Mouse (Mus musculus) heart, postnatal 36 days (tissue): ENCODE results near the gene Gfy. TPM values are rescaled to one million over a fixed set of nuclear protein-coding genes. Genes with fewer than 3 reads are reported as not detected.

ENCODE experiments used
- DNase-seq, 2 experiments: peaks; one replicate each; pipeline ENCODE4 v3.0.0; 2021 to 2022
- intact Hi-C: fragments of 180-260 bp; cut with DNase I; formaldehyde crosslinking; loops from one replicate; pipeline ENCODE4 v1.15.1; 2025
- total RNA-seq, 2 experiments: library from RNA; stranded (reverse); gene quantifications; 2 replicates each; pipeline ENCODE4 v1.2.3; 2021

The Gfy gene
- total RNA-seq: not detected

DNA sequence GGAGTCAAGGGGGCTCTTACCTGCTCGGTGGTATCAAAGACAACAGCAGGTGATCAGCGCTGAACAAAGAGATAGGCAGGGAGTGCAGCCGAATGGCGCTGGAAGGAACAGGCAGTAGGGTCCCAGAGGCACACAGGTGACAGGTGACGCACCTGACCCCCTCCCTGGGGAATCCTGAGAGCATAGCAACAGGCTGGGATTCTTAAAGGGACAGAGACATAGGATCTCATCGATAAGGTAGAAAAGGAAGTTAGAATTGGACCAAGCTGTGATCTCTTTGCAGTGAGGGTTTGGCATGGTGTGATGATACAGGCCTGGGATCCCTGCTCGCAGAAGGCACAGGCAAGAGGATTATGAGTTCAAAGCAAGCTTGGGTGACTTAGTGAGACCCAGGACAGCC lies at the start of gene Gfy:
Gfy (minus strand) TSS at position 101 of the 400 bp plus-strand sequence.
- no peak for DNase-seq
- intact Hi-C loops: no loop called here

GRCm38 (mm10) chr7:45229046-45229445 lies 49.7 kb upstream of the Gfy start:
- no peak for DNase-seq
- intact Hi-C loops: no loop called here

DNA sequence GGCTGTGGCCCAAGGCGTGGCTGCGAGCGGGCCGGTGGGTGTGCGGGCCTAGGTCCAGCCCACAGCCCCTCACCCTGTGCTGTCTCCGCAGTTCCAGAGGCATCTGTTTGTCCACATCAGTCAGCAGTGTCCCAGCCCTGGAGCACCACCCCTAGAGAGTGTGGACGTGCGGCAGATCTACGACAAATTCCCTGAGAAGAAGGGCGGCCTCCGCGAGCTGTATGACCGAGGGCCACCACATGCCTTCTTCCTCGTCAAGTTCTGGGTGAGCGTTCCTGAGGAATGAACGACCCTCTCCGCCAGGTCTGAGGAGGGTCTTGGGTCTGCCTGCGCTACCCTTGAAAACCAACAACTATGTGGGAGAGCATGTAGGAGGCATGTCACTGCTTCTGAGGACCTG lies 49.2 kb upstream of the Gfy start:
- intact Hi-C loops: no loop called here
- no peak for DNase-seq

DNA sequence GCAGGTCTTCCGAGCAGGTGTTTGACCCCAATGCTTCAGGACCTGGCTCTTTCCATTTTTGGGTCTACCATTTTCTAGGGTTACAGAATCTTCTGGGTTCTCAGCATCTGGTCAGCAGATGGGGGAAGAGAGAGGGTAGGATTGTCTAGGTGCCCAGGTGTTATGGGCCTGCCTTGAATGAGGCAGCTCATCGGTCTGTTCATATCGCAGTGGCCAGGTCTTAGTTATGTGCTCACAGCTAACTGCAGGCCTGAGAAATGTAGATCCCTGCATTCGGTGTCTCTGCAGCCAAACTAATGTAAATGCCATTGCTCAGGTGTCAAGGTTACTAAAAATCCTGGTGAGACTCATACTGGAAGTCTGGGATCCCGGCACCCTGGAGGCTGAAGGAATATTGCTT lies 47.1 kb upstream of the Gfy start:
- intact Hi-C loops: no loop called here
- DNase-seq: no peak

DNA sequence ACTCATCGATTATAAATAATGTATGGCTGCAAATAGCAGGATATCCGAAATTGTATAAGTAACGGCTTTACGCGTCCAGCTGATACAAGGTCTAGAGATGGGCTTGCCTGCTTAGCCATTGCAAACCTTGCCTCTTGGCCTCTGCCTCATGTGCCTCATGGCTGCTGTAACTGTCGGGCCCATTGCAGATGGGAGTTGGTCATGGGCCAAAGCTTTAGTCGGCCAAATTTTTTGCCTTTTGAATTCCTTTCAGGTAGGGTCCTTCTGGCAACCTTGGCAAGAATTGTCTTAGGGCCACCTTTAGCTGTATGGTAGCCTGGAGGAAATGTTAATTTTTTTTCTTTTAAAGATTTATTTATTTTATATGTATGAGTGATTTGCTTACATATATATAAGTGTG lies 45.5 kb upstream of the Gfy start:
- intact Hi-C loops: no loop called here
- DNase-seq: no peak

GRCm38 (mm10) chr7:45221680-45222079 lies 42.3 kb upstream of the Gfy start:
- no peak for DNase-seq
- intact Hi-C loops: no loop called here

DNA sequence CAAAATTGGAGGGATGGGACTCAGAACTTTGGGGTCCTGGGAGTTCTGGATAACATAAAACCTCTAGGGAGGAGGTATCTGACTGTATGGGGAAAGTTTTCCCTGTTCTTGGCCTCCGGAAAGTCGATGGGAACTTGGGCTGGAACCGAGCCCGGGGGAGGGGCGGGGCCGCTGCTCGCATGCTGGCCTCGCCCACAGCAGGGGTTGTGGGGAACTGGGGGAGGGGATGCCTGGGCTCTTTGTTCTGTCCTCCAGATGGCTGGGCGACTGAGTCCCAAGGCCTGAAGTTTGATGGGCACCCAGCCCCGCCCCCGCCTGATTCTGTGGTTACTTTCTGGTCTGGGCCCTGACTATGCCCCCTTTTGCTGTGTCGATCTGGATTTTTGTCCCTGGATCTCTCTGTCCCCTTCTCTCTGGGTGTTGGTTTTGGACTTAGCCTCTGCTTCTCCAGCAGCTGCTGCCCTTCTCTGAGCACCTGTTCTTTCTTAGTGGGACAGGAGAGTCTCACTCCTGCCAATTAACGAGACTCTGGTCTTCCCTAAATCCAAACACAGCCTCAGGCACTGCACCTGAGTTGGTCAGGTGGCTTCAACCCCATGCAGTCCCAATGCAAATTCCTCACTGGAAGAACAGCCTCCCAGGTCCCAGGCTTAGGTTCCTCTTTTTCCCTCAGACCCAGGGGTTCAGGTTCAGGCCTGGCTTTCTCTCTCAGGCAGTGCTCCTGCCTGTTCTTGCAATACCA lies 37.2 kb upstream of the Gfy start:
- peak; percentile 69 to 74 for DNase-seq
- intact Hi-C loops: no loop called here

GRCm38 (mm10) chr7:45215673-45216441 lies 36.5 kb upstream of the Gfy start, which contains the start of gene Tead2:
Gene Tead2 (plus strand): TSS chr7:45215753.
- intact Hi-C loops: no loop called here
- peak; percentile 51 to 62 for DNase-seq

DNA sequence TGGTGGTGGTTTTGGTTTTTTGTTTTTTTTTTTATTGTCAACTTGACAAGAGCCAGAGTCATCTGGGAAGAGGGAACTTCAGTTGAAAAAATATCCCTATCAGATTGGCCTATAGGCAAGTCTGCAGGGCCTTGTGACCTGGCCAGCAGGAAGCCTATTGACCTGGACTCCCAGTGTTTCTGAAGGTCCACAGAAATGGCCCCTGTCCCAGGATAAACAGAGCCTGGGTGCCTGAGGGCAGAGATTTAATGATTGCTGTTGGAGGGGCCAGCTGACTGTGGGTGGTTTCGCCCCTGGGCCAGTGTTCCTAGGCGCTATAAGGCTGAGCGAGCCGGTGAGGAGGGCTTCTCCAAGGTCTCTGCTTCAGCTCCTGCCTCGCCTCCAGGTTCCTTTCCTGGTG lies 34.3 kb upstream of the Gfy start:
- intact Hi-C loops: no loop called here

GRCm38 (mm10) chr7:45212356-45212755 lies 33.0 kb upstream of the Gfy start:
- no peak for DNase-seq
- intact Hi-C loops: no loop called here

More for the DNA sequence above, 34.3 kb upstream of the Gfy start:
- DNase-seq: no peak

DNA sequence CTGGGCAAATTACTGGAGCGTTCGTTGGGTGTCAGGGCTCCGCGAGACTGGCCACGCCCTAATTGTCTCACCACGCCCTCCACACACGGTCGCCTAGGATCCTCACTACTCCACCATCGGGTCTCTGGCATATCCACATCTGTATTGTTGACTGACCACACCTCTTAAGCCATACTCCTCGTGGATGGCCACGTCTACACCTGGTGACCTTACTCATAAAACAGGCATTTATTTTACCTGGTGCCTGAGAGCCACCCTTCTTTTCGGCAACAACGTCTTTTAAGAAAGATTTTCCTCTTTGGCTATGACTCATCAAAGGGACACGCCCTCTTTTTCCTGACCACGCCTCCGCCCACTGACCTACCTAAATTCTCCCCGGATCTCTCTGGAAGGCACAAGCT lies 32.5 kb upstream of the Gfy start, which contains the start of gene Dkkl1:
Dkkl1 (minus strand) TSS at position 297 of the 401 bp plus-strand sequence.
- intact Hi-C loops: no loop called here
- no peak for DNase-seq

DNA sequence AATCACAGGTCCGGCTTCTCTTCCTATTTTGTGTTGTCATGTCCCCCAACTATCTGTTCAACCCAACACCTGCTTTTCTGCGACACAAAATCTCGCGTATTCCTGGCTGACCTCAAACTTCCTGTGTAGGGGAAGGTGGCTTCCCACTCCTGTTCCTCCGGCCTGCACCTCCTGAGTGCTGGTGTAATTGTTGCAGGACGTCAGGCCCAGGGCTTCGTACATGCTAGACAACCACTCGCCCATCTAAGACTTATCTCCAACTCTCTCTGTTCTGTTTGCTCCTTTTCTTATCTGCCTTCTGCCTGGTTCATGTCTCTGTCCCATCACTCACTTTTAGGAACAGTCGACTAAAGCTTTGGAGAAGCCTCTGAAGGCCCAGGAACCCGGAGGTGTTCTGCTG lies 31.7 kb upstream of the Gfy start:
- intact Hi-C loops: no loop called here
- no peak for DNase-seq

- DNase-seq: no peak
- intact Hi-C loops: no loop called here
Measured at GRCm38 (mm10) chr7:45208260-45208659, 28.9 kb upstream of the Gfy start.

DNA sequence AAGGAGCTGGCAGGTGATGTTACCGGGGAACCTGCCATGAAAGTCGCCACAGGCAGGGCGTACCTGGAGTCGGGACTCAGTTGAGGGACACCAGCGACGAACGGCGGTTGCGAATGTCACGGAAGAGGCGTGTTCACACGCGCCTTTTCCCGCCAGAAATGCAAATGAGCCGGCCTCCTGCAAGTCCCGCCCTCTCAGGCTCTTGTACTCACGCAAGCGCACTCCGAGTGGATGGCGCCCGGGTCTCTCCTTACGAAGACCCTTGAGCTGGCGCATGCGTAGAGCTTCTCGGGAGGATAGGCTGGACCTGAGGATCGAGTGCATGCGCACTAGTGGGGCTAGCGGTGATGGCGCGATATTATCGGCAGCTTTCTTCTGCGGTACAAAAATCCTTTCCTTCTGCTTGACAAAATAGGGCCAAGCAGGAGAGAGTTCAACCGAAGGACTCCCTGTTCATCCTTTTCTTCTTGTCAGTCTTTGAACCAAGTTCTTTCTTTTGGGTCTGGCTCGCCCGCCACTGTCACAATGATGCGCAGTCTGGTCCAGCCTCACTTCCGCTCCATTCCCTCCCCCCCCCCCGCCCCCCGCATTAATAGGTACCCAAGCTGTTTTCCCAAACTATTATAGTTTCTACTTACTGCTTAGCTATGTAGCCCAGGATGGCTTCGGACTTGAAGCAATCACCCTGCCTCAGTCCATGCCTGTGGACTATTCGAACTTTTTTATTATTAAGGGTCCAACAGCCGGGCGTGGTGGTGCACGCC lies 25.2 kb upstream of the Gfy start, which contains the start of gene Ccdc155:
Ccdc155 (minus strand) TSS at position 513 of the 764 bp plus-strand sequence.
- intact Hi-C loops: loop anchor here (5.0 kb wide), 1 partner anchor 83 kb away; no protein-coding TSS in a partner anchor

GRCm38 (mm10) chr7:45202654-45203053 lies 23.3 kb upstream of the Gfy start:
- intact Hi-C loops: loop anchor here (5.0 kb wide), 1 partner anchor 85 kb away; no protein-coding TSS in a partner anchor
- DNase-seq: no peak

More for the DNA sequence above, 25.2 kb upstream of the Gfy start, which contains the start of gene Ccdc155:
- peak; percentile 76 to 80 for DNase-seq

DNA sequence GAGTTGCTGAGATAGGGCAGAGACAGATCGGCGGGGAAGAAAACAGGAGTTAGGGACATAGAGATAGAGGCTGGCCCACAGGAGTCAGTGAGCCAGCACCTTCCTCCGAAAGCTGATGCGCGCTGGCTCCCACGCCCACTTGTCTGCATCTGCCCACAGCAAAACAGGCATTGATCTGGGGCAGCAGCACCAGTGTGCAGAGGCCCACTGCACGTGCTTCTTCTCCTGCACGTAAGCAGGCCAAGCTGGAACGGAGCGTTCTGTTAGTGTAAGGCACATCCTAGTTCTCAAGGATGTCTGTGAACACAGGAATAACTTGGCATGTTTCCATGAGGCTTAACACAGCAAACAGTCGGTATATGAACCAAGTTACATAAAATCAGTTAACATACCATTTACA lies 19.6 kb upstream of the Gfy start:
- no peak for DNase-seq
- intact Hi-C loops: loop anchor here (1.0 kb wide), 2 partner anchors 37 to 119 kb away; no protein-coding TSS in a partner anchor

DNA sequence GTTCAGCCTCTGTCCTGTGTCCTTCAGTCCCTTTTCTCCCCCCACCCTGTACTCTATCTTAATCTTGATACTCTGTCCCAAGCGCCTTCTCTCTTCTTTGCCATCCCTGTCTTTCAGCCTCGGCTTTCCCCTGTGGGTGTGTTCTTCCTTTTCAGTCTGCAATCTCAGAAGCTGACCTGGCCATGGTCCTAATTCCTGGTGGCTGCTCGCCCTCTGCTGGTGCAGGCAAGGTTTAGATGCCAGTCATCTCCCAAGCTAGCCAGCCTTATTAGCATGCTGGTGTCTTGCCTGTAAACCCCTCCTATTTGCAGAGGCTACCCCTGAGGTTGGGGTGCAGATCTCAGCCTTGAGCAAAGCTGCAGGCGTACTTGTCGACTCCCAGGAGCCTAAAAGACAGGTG lies 19.1 kb upstream of the Gfy start:
- DNase-seq: peak; percentile 69 to 73
- intact Hi-C loops: loop anchor here (1.0 kb wide), 2 partner anchors 36 to 118 kb away; no protein-coding TSS in a partner anchor

DNA sequence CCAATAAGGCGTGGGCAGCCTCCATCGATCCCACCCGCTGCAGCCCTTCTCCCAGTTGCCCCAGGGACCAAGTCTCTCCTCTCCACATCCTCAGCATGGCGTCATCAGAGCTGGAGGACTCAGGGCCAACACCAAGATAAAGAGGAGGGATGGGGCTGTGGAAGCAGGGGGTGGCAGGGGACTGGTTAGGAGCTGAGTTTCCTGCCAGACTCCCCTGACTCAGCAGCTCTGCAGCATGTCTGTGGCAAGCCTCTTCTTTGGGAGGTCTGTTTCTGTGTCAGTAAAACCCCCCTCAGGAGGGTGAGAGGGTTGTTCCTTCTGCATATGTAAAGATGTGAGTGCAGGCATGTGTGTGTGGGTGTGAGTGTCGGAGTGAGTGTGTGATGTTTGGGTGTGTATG lies 17.6 kb upstream of the Gfy start:
- DNase-seq: no peak

GRCm38 (mm10) chr7:45196176-45196535 lies 16.8 kb upstream of the Gfy start:
- intact Hi-C loops: no loop called here
- DNase-seq: no peak

More for the DNA sequence above, 17.6 kb upstream of the Gfy start:
- intact Hi-C loops: no loop called here

GRCm38 (mm10) chr7:45195341-45196175 lies 16.2 kb upstream of the Gfy start:
- intact Hi-C loops: no loop called here
- DNase-seq: no peak
